ENCODE assay signal across 16 mouse cellular contexts in the genomic region with DNA sequence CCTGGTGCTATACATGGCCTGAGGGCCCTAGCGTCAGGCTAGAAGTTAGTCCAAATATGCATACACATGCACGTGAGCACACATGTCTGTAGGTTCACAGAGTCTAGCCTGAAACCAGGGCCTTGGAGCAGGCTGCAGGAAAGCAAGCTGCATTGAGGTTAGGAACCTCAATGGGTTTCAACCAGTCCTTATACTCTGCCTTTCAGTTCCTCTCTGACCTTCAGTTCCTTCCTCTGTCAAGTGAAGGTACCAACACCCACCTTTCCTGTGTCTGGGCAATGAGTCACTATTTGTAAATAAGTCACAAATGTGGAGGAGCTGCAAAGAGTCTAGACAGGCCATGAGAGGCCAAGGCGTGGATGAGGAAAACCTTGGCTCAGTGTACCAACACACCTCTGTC.
A peak's percentile ranks its signal among the peaks of the same experiment; 100 is the strongest.
DNase-seq lines count a peak whose midpoint lies in the region; ATAC-seq and TF ChIP-seq lines count a peak whose summit lies in the region.
"Had no signal": no experiment of that assay in that cellular context is flagged by ENCODE, and none has a peak within 500 bp of the region (broad histone marks: within the 10 kb centered on the region; RNA-seq: fewer than 3 reads in every experiment).

No protein-coding gene starts in this region.

- DNase-seq in heart, adult 2 months = no peak
- DNase-seq in lung, postnatal 0 days (ENCODE audit: low spot score) = peak; percentile 60
- no peak for DNase-seq in lung, postnatal 14 days
- no peak for DNase-seq in embryonic facial prominence, embryonic 10.5 days (ENCODE audit: low spot score)
- DNase-seq in splenic B cell, adult 2 months (ENCODE audit: low read depth, low spot score) = peak; percentile 58
- DNase-seq in adrenal gland, adult 8-10 months = no peak
- DNase-seq in thymus, postnatal 4 days = no peak
- DNase-seq: cerebellum, adult 9-11 months; embryo, embryonic 11 days; left cerebral cortex, postnatal 4 days; lung, embryonic 14.5 days; thymus, postnatal 36 days had no signal

- TF ChIP-seq CTCF in heart, adult 2 months (IDR thresholded peaks at IDR 0.05) = no peak
- TF ChIP-seq CTCF in lung, postnatal 0 days (IDR thresholded peaks at IDR 0.05) = no peak

- 59% methylated on average over 3 of the region's 3 CpGs for WGBS in heart, embryonic 13.5 days
- WGBS in heart, adult 2 months = 66% methylated on average over 3 of the region's 3 CpGs
- 57% methylated on average over 3 of the region's 3 CpGs for WGBS in lung, postnatal 0 days
- 76% methylated on average over 3 of the region's 3 CpGs for WGBS in embryonic facial prominence, embryonic 10.5 days

- ATAC-seq in heart, embryonic 13.5 days (ENCODE audit: extremely low read depth, insufficient number of reproducible peaks, low FRiP score, low TSS enrichment) = no peak
- ATAC-seq in lung, postnatal 0 days = peak; percentile 34
- ATAC-seq: midbrain, embryonic 16.5 days had no signal

- TF ChIP-seq EP300 in heart, adult 2 months (IDR thresholded peaks at IDR 0.05; ENCODE audit: insufficient read depth, low read depth, low read length) = no peak
- peak; percentile 58 for TF ChIP-seq EP300 in lung, postnatal 0 days (IDR thresholded peaks at IDR 0.05)

- peak overlapping the region; percentile 66; the same call in 1 of the 2 replicates for H3K27ac ChIP-seq in heart, embryonic 13.5 days (replicated peaks)
- H3K27ac ChIP-seq in heart, adult 2 months = no peak overlapping the region
- no peak overlapping the region for H3K27ac ChIP-seq in lung, postnatal 0 days (ENCODE audit: low read length)
- H3K27ac ChIP-seq in embryonic facial prominence, embryonic 10.5 days (replicated peaks) = 0 out of 2 replicates have a peak overlapping the region, but pooled peaks have one; percentile 4

- no peak overlapping the region for H3K4me3 ChIP-seq in heart, embryonic 13.5 days
- H3K4me3 ChIP-seq in heart, adult 2 months = no peak overlapping the region
- no peak overlapping the region for H3K4me3 ChIP-seq in lung, postnatal 0 days (ENCODE audit: low read depth, low read length)
- no peak overlapping the region for H3K4me3 ChIP-seq in embryonic facial prominence, embryonic 10.5 days
- H3K4me3 ChIP-seq: heart, embryonic 15.5 days had no signal

- peak overlapping the region; percentile 16; the same call in 1 of the 2 replicates for H3K9ac ChIP-seq in heart, embryonic 13.5 days
- no peak overlapping the region for H3K9ac ChIP-seq in heart, adult 2 months (ENCODE audit: low read depth, low read length)
- H3K9ac ChIP-seq in lung, postnatal 0 days (replicated peaks; ENCODE audit: low read depth) = no peak overlapping the region
- H3K9ac ChIP-seq: heart, embryonic 15.5 days; lung, embryonic 14.5 days had no signal

- H3K4me1 ChIP-seq in heart, embryonic 13.5 days = peaks cover 73% of the 10 kb centered on the region
- H3K4me1 ChIP-seq in heart, adult 2 months (ENCODE audit: control insufficient read depth, insufficient read depth, low read length) = peaks cover 6% of the 10 kb centered on the region; the same call in 1 of the 2 replicates
- H3K4me1 ChIP-seq in lung, postnatal 0 days (ENCODE audit: insufficient read depth, low read depth, low read length) = 0 out of 2 replicates have a peak, but pooled peaks cover 3% of the 10 kb centered on the region
- H3K4me1 ChIP-seq in embryonic facial prominence, embryonic 10.5 days = peaks cover 59% of the 10 kb centered on the region

- H3K36me3 ChIP-seq in heart, embryonic 13.5 days = no peaks in the 10 kb centered on the region
- no peaks in the 10 kb centered on the region for H3K36me3 ChIP-seq in heart, adult 2 months (ENCODE audit: control insufficient read depth, insufficient read depth, low read length)
- H3K36me3 ChIP-seq in lung, postnatal 0 days (ENCODE audit: insufficient read depth, low read length) = no peaks in the 10 kb centered on the region
- no peaks in the 10 kb centered on the region for H3K36me3 ChIP-seq in embryonic facial prominence, embryonic 10.5 days (replicated peaks)
- H3K36me3 ChIP-seq in splenic B cell, adult 2 months (ENCODE audit: control insufficient read depth, insufficient read depth, low read length, poor library complexity, severe bottlenecking) = no peaks in the 10 kb centered on the region
- H3K36me3 ChIP-seq: heart, embryonic 15.5 days had no signal

- no peaks in the 10 kb centered on the region for H3K79me2 ChIP-seq in heart, adult 2 months (replicated peaks; ENCODE audit: control insufficient read depth, insufficient read depth, low read length)

- TF ChIP-seq POLR2A in heart, adult 2 months (IDR thresholded peaks at IDR 0.05; ENCODE audit: insufficient read depth, low read depth, low read length) = no peak

- no peak overlapping the region for H3K4me2 ChIP-seq in heart, embryonic 13.5 days
- no peak overlapping the region for H3K4me2 ChIP-seq in lung, postnatal 0 days (replicated peaks; ENCODE audit: low read depth, low read length)
- H3K4me2 ChIP-seq: heart, embryonic 15.5 days; liver, embryonic 11.5 days; lung, embryonic 14.5 days had no signal

- intact Hi-C loops in heart, adult 2 months (cut with DNase I) = no loop called here

- H3K27me3 ChIP-seq in heart, embryonic 13.5 days (replicated peaks) = no peaks in the 10 kb centered on the region
- no peaks in the 10 kb centered on the region for H3K27me3 ChIP-seq in heart, adult 2 months (ENCODE audit: control insufficient read depth, insufficient read depth, low read length)
- H3K27me3 ChIP-seq in lung, postnatal 0 days (replicated peaks; ENCODE audit: insufficient read depth, low read length) = no peaks in the 10 kb centered on the region
- H3K27me3 ChIP-seq in embryonic facial prominence, embryonic 10.5 days (replicated peaks; ENCODE audit: low read depth, poor library complexity, severe bottlenecking) = peaks cover 8% of the 10 kb centered on the region; the same call in 1 of the 2 replicates
- no peaks in the 10 kb centered on the region for H3K27me3 ChIP-seq in splenic B cell, adult 2 months (ENCODE audit: control insufficient read depth, insufficient read depth, low read length, poor library complexity, severe bottlenecking)
- H3K27me3 ChIP-seq: heart, embryonic 15.5 days had no signal

- H3K9me3 ChIP-seq in heart, embryonic 13.5 days = no peaks in the 10 kb centered on the region
- no peaks in the 10 kb centered on the region for H3K9me3 ChIP-seq in lung, postnatal 0 days (ENCODE audit: low read length)
- H3K9me3 ChIP-seq in embryonic facial prominence, embryonic 10.5 days = no peaks in the 10 kb centered on the region
- H3K9me3 ChIP-seq: heart, embryonic 15.5 days had no signal

Comparison
In these comparisons a context has a peak if more than half of its experiments do, and no peak if none do; other contexts are left out.
1. H3K27ac ChIP-seq: peak in heart, embryonic 13.5 days (single experiment) and embryonic facial prominence, embryonic 10.5 days (single experiment); none in heart, adult 2 months (single experiment) and lung, postnatal 0 days (single experiment).
2. DNase-seq: peak in lung, postnatal 0 days (single experiment) and splenic B cell, adult 2 months (single experiment); none in heart, adult 2 months (0 of 2), lung, postnatal 14 days (single experiment), embryonic facial prominence, embryonic 10.5 days (single experiment), adrenal gland, adult 8-10 months (single experiment) and thymus, postnatal 4 days (single experiment).